Mouse (Mus musculus) neural tube, embryonic 14.5 days (tissue): ENCODE results near the gene Gm4756. TPM values are rescaled to one million over a fixed set of nuclear protein-coding genes. Genes with fewer than 3 reads are reported as not detected.

Source experiments
- ATAC-seq: fragments of 200-750 bp; cut with Nextera tagmentation; 2 replicates; pipeline ENCODE4 v1.8.0; 2017; ENCODE audit warnings: low read depth, mild to moderate bottlenecking, moderate TSS enrichment, moderate library complexity
- H3K27ac ChIP-seq: fragments of 300-500 bp; sonication (generic); 2 replicates; pipeline ENCODE4 v1.5.1; 2014; ENCODE audit warnings: low read depth, mild to moderate bottlenecking, control low read depth, low read length, moderate library complexity, mixed read lengths
- H3K27me3 ChIP-seq: fragments of 300-500 bp; sonication (generic); 2 replicates; pipeline ENCODE4 v1.6.1; 2014; ENCODE audit warnings: low read length; ENCODE audit not compliant: control insufficient read depth, insufficient read depth
- H3K36me3 ChIP-seq: fragments of 300-500 bp; sonication (generic); 2 replicates; pipeline ENCODE4 v1.6.1; 2014; ENCODE audit warnings: low read length, mixed read lengths; ENCODE audit not compliant: control insufficient read depth, insufficient read depth
- H3K4me1 ChIP-seq: fragments of 300-500 bp; sonication (generic); 2 replicates; pipeline ENCODE4 v1.6.1; 2014; ENCODE audit warnings: low read length; ENCODE audit not compliant: control insufficient read depth, insufficient read depth
- H3K4me2 ChIP-seq: fragments of 300-500 bp; sonication (generic); 2 replicates; pipeline ENCODE4 v1.6.1; 2014; ENCODE audit warnings: mild to moderate bottlenecking, low read depth, low read length, control low read depth
- H3K4me3 ChIP-seq: fragments of 300-500 bp; sonication (generic); 2 replicates; pipeline ENCODE4 v1.5.1; 2014; ENCODE audit warnings: low read depth, low read length, control low read depth, mixed read lengths
- H3K9ac ChIP-seq: fragments of 300-500 bp; sonication (generic); replicated peaks from 2 replicates; pipeline ENCODE4 v1.6.1; 2014; ENCODE audit warnings: low read depth, mild to moderate bottlenecking, control low read depth, low read length, mixed read lengths
- H3K9me3 ChIP-seq: fragments of 300-500 bp; sonication (generic); 2 replicates; pipeline ENCODE4 v1.6.1; 2016; ENCODE audit warnings: low read length; ENCODE audit not compliant: control insufficient read depth
- WGBS: fragments of 180-500 bp; shearing (Covaris S2); extraction: QIAGEN DNeasy Blood & Tissue Kit; methylation state at CpG from one replicate; pipeline ENCODE4 v1.1.7; 2014; 5-methylcytosine and 5-hydroxymethylcytosine counted together
- polyA plus RNA-seq: library from polyadenylated mRNA; unstranded; fragments of >200 nt; fragmentation: Nextera tagmentation; extraction: Ambion mirVana; gene quantifications from 2 replicates; pipeline ENCODE4 v1.2.1, GENCODE M21; 2014

Gene Gm4756
- polyA plus RNA-seq, 1 experiment from 2014 or later, result not detected

DNA sequence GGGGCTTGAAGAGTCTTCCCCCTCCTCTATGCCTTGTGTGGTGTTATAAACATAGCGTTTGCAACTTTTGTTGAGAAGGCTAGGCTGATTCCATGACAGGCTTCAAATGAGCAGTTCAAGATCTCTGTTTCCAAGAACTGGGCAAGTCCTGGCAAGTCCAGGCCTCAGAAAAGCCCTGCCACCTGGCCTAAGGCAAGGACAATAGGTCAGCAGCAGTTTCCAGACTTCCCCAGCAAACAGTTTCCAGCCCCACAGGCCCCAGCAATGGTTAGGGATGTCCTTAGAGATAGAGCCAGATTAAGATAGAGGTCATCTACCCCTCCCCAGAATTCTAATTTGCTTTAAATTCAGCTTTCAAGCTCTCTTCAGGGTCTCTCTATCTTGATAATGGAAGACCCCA is 32.5 kb upstream of the Gm4756 start:
- no peaks in the 10 kb centered on the region for H3K4me1 ChIP-seq
- no peaks in the 10 kb centered on the region for H3K9me3 ChIP-seq
- no peak overlapping the region for H3K9ac ChIP-seq
- H3K36me3 ChIP-seq, result no peaks in the 10 kb centered on the region
- H3K4me2 ChIP-seq, result no peak overlapping the region
- H3K27ac ChIP-seq, result no peak overlapping the region
- 100% methylated on average over 1 of the region's 1 CpGs for WGBS
- no peak for ATAC-seq
- H3K4me3 ChIP-seq, result no peak overlapping the region
- H3K27me3 ChIP-seq, result no peaks in the 10 kb centered on the region

DNA sequence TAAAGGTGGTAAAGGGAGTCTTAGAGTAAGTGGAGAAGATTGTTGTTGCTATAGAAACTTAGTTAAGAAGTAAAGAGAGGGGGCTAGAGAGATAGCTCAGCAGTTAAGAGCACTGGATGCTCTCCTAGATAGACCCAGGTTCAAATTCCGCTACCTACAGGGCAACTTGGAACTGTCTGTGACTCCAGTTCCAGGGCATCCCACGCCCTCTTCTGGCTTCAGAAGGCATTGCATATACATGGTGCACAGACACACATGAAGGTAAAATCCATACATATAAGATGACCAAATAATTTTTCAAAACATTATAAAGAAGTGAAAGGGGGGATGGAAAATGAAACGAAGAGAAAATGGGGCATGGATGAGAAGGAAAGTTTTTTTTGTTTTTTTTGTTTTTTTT is 30.2 kb upstream of the Gm4756 start:
- 78% methylated on average over 3 of the region's 3 CpGs for WGBS
- Histone ChIP-seq H3K27me3 (no peaks in the 10 kb centered on the region), H3K9me3 (no peaks in the 10 kb centered on the region), H3K27ac (no peak overlapping the region), H3K4me1 (no peaks in the 10 kb centered on the region), H3K9ac (no peak overlapping the region), H3K36me3 (no peaks in the 10 kb centered on the region), H3K4me3 (no peak overlapping the region), H3K4me2 (no peak overlapping the region)
- ATAC-seq, result no peak

DNA sequence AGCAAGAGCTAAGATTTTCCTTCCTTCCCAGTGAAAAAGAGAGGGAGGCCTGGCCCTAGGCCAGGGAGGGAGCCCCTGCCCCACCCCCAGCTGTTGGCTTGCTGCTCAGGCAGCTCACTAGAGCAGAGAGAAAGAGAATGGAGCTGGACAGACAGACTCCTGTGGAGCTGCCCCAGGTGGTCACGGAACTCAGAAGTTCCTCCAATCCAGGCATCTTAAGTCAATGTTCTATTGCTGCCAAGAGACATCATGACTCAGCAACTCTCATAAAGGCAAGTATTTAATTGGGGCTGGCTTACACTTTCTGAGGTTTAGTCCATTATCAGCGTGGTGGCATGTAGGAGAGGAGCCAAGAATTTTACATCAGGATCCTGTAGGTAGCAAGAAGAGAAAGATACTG is 25.4 kb upstream of the Gm4756 start:
- Histone ChIP-seq H3K4me3 (no peak overlapping the region), H3K4me2 (no peak overlapping the region), H3K9me3 (no peaks in the 10 kb centered on the region), H3K36me3 (no peaks in the 10 kb centered on the region), H3K27ac (no peak overlapping the region), H3K9ac (no peak overlapping the region), H3K27me3 (no peaks in the 10 kb centered on the region), H3K4me1 (no peaks in the 10 kb centered on the region)
- no peak for ATAC-seq
- WGBS, result 72% methylated on average over 2 of the region's 2 CpGs

GRCm38 (mm10) chr12:72674079-72674797 is 24.8 kb upstream of the Gm4756 start:
- Histone ChIP-seq H3K27ac (no peak overlapping the region), H3K36me3 (no peaks in the 10 kb centered on the region)
- no peak for ATAC-seq

GRCm38 (mm10) chr12:72671516-72672135 is 22.2 kb upstream of the Gm4756 start:
- H3K9ac ChIP-seq, result no peak overlapping the region
- no peaks in the 10 kb centered on the region for H3K27me3 ChIP-seq
- 93% methylated on average over 6 of the region's 6 CpGs for WGBS
- no peaks in the 10 kb centered on the region for H3K4me1 ChIP-seq
- no peaks in the 10 kb centered on the region for H3K9me3 ChIP-seq
- no peak overlapping the region for H3K4me2 ChIP-seq
- H3K36me3 ChIP-seq, result no peaks in the 10 kb centered on the region
- H3K27ac ChIP-seq, result no peak overlapping the region
- no peak overlapping the region for H3K4me3 ChIP-seq
- ATAC-seq, result no peak

More at GRCm38 (mm10) chr12:72674079-72674797, 24.8 kb upstream of the Gm4756 start:
- Histone ChIP-seq H3K9ac (no peak overlapping the region), H3K9me3 (no peaks in the 10 kb centered on the region), H3K4me2 (no peak overlapping the region), H3K4me3 (no peak overlapping the region), H3K27me3 (no peaks in the 10 kb centered on the region), H3K4me1 (no peaks in the 10 kb centered on the region)
- 83% methylated on average over 7 of the region's 7 CpGs for WGBS

- no peak overlapping the region for H3K27ac ChIP-seq
- no peaks in the 10 kb centered on the region for H3K36me3 ChIP-seq
- no peak for ATAC-seq
- H3K27me3 ChIP-seq, result no peaks in the 10 kb centered on the region
- H3K9ac ChIP-seq, result no peak overlapping the region
- WGBS, result 97% methylated on average over 8 of the region's 8 CpGs
- H3K4me2 ChIP-seq, result no peak overlapping the region
- no peaks in the 10 kb centered on the region for H3K9me3 ChIP-seq
- H3K4me3 ChIP-seq, result no peak overlapping the region
- no peaks in the 10 kb centered on the region for H3K4me1 ChIP-seq
These were observed 21.5 kb upstream of the Gm4756 start for GRCm38 (mm10) chr12:72670921-72671320.

DNA sequence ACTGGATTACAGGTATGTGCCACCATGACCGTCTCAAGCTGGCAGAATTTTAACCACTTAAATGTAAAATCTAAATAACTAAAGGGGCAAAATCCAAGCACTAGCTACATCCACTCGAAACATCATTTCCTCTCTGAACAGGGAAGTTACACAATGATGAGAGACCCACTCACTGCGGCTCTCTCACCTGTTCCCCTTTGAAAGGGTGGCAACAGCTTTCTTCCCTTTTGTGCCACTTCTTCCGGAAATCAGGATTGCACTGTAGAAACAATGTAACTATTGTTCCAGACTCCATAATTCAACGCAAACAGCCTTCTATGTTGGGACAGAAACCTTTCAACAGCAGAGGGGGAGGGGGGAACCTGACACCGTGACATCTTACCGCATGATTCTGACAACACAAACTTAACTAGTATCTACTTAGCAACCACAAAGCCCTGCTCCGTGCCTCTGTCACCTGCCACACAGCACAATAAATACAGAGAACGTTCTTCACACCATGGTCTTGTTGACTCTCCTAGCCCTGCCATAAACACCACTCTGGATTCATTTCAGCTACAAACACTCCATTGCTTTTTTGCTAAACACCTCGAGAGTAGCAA is 18.5 kb upstream of the Gm4756 start:
- 42% methylated on average over 10 of the region's 10 CpGs for WGBS
- Histone ChIP-seq H3K27ac (no peak overlapping the region), H3K9me3 (no peaks in the 10 kb centered on the region), H3K4me3 (no peak overlapping the region), H3K4me1 (peaks cover 4% of the 10 kb centered on the region; the same call in 1 of the 2 replicates), H3K27me3 (no peaks in the 10 kb centered on the region), H3K4me2 (no peak overlapping the region), H3K36me3 (no peaks in the 10 kb centered on the region), H3K9ac (no peak overlapping the region)
- no peak for ATAC-seq

DNA sequence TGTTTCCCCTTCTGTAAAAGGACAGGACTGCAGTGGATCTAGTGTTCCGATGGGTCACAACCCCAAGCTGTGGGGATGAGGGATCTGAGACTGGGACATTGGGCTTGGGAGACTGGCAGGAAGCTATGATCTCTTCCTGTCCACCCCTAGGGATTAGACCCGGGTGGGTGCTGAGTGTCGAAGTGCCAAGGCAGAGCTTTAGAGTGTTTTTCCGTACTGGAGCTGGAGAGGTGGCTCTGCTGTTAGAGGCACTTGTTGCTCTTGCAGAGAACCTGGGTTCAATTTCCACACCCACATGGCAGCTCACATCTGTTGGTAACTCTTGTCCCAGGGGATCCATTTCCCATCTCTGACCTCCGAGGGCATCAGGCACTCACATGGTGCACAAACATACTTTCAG is 16.6 kb upstream of the Gm4756 start:
- Histone ChIP-seq H3K9ac (no peak overlapping the region), H3K27ac (no peak overlapping the region), H3K4me1 (peaks cover 4% of the 10 kb centered on the region; the same call in 1 of the 2 replicates), H3K36me3 (no peaks in the 10 kb centered on the region), H3K27me3 (no peaks in the 10 kb centered on the region), H3K9me3 (no peaks in the 10 kb centered on the region), H3K4me2 (no peak overlapping the region), H3K4me3 (no peak overlapping the region)
- no peak for ATAC-seq
- WGBS, result 88% methylated on average over 5 of the region's 5 CpGs

- peak within 1 kb of the TSS; percentile 49 for H3K4me3 ChIP-seq
- ATAC-seq, result peak; percentile 93
- H3K4me2 ChIP-seq, result peak within 1 kb of the TSS; percentile 94
- peaks cover 4% of the 10 kb centered on the region; the same call in 1 of the 2 replicates for H3K4me1 ChIP-seq
- H3K9ac ChIP-seq, result peak within 1 kb of the TSS; percentile 67
- H3K9me3 ChIP-seq, result no peaks in the 10 kb centered on the region
- peak within 1 kb of the TSS; percentile 17; the same call in 1 of the 2 replicates for H3K27ac ChIP-seq
- no peaks in the 10 kb centered on the region for H3K27me3 ChIP-seq
- no peaks in the 10 kb centered on the region for H3K36me3 ChIP-seq
- WGBS, result 2% methylated on average over 33 of the region's 33 CpGs
These were observed 15.4 kb upstream of the Gm4756 start, which contains the start of gene Dhrs7 for GRCm38 (mm10) chr12:72664735-72665337. Dhrs7 (minus strand) TSS chr12:72664909.
